Mouse (Mus musculus) frontal cortex, postnatal 25 days (tissue): Measurements from ENCODE around the gene Tecpr2.

Experiments
- DNase-seq, 2 experiments: peaks; one replicate each; pipeline ENCODE4 v3.0.0; 2022; ENCODE audit warnings: low spot score in 2 of 2

Gene Tecpr2

DNA sequence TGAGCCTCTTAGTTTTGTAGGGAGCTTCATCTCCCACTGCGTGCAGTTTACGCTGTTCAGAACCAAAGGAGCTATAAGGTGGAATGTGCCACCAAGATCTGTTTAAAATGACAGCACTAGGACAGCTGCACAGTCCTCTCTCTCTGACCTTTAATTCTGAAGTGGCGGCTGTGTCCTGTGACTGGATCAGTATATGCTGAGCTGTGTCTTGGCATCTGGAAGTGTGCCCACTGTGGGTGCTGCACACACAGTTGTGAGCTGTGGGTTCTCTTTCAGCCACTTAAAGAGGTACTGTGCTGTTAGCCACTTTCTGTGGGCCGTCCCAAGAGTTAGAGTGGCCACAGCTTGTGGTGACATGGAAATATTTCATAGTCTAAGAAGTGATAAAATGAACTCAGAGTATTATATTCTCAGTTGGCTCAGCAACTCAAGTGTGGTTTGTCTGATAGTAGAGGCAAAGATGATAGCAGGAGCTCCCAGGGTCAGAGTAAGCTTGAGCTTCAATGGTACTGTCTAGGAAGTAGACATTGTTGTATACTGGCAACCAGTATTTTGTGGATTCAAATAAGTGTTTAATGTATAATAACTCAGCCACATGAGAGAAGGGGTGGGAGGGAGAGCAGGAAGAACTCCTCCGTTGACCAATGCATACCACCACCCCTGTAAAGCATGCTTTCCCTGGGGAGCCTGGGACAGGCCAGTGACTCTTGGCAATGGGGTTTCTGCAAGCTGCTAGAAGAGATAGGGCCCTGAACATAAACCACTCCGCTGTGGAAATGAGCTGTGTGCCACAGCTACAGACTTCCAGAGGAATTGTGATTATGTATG lies 59.2 kb downstream of the Tecpr2 start:
- no peak for DNase-seq

DNA sequence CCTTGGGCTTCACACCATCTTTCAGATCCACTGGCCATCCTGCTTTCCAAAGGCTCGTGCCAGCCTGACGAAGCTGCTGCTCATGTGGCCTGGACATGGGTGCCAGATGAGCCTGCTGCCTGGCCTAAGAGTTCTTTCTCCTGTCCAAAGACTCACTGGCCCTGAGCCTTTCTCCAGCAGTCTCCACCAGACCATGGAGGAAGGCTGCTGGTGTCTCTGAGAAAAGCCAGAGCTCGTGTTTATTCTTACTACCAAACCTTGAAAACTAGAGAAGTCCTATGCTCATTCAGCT lies 59.8 kb downstream of the Tecpr2 start:
- DNase-seq = no peak

DNA sequence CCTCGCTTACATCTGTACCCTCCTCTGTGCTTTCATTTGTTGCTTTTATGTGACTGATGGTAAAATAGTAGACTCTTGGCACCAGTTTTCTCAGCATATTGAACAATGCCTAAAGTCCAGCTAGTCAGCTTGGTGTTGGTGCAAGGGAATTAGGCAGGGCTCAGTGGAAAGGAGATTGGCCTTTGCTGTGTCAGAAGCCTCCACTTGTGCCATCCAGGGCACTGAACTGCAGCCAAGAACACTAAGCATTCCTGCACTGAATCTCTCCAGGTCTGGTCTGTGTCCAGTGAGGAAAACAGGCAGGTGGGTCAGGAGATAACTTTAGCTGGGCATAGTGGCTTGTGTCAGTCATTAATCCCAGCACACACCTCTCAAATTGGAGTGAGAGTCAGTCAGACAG lies 60.3 kb downstream of the Tecpr2 start:
- DNase-seq = no peak

DNA sequence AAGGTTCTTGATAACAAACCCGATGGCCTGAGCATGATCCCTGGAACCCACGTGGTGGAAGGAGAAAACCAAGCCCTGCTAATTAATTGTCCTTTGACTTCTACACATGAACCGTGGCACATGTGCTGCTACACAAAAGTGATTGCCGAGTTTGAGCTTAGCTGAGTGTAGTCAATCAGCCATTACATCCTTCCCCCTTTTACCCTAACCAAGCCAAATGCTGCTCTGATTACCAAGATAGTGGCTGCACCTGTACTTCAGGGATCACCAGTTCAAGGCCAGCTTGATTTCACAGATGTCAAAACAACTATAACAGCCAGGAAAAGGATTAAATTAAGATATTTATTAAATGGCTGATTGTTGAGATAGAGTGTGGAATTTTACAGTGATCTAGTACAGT lies 61.1 kb downstream of the Tecpr2 start:
- no peak for DNase-seq

DNA sequence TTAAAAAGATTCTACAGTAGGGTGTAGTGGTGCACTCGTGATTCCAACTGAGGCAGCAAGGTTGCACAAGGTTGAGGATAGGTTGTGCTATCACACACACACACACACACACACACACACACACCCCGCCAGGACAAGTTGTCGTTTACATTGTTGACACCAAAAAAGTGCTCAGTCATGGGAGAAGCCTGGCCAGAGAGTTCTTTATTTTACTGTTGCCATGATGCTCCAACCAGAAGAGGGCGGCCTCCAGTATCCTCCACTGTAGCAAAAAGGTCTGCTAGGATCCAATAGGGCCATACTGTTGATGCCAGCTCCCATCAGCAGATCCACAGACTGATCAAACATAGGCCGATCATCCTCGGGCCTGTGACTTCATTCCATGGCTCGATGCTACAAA lies 62.2 kb downstream of the Tecpr2 start:
- DNase-seq = no peak

DNA sequence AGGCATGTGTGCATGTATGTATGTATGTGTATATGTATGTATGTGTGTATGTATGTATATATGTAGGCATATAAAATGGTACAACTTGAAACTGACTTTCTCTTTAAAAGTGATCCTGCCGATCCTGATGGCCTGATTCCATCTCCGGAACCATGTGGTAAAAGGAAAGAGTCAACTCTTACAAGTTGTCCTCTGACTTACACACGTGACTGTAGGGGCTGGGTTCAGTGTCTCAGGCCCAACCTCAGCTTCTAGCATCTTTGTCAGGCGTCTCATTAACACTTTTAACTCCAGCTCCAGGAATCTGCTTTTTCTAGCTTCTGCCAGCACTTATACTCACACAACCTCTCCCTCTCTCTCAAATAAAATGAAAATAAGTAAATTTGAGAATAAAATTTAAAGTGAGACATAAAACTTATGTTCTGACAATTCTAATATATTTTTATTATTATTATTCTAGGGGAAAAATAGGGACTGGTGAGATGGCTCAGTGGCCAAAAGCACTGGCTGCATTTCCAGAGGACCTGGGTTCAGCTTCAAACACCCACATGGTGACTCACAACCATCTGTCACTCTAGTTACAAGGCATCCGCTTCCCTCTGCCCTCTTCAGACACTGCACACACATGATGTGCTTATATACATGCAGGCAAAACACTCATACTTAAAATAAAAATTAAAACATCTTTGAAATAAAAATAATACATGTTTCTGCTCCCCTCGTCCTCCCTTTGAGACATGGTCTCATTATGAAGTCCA lies 63.7 kb downstream of the Tecpr2 start:
- DNase-seq = no peak

DNA sequence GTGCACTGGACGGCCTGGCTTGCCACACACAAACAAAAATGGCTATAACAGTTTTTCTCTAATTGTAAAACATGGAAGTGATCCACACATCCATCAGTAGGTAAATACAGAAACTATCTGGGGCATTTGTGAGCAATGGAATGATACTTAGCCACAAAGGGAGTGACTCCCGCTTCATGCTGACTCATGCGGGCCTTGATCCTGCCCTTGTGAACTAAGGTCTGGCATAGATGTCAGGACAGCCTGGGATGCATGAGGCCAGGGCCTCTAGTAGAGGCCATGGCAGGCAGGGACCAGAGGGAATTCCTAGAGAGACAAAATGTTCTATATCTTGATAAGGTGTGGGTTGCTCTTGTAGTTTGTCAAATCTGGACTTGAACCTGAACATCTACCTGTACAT lies 64.4 kb downstream of the Tecpr2 start:
- no peak for DNase-seq

DNA sequence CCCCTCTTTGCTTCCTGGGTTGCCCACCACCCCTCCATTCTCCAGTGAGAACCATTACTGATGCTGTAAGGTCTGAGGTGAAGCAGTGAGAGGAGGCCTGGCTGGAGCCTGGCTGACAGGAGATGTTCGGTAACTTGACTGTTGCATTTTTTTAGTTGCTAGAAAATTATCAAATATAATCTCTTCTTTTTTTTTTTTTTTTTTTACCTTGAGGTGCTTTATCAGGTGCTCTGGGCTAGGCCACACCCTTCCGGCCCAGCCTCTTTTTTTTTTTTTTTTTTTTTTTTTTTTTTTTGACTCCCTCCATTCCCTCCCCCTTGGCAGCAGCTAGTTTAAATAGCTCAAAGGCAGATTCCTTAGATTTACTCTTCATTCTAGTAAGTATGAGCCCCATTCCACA lies 64.8 kb downstream of the Tecpr2 start:
- no peak for DNase-seq

DNA sequence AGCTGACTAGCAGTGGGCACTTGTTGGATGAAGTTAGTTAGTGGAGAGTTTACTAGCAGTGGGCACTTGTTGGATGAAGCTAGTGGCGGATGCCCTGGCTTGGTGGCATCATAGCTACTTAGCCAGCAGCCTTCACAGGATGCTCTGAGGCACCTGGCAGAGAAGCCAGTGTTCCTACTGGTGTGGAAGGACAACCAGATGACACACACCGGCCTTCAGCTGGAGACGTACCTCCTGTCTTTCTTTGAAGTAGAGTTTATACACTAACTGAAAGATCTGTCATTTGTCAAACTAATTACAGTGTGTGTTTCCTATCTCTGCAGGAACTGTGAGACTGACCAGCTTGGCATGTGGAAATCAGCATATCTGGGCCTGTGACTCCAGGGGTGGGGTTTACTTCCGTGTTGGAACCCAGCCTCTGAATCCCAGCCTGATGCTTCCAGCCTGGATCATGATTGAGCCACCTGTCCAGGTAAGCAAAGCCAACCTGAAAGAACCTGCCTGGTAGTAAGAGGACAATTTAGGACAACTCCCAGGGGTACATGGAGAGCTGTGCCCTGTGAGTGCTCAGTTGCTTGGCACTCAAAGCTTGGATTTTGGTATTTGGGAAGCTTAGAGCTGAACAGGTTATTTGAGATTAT lies 65.4 kb downstream of the Tecpr2 start:
- no peak for DNase-seq

DNA sequence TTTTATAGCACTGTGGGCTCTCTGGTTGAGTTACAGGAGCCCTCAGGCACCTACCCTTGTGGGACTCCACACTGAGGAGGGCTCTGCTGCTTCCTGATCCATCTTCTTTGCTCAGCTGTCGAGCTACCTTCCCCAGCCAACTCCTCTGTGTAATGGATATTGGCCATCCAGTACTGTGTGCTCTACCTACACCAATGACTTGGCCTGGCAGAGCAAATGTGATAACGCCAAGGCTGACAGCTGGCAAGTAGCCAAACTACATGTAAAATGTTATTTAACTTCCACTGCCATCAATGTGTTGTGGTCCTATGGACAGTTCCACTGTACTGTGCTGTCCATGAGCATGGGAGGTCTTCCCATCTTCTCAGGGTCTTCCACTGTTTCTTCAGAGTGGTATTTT lies 72.9 kb downstream of the Tecpr2 start:
- DNase-seq = no peak

- DNase-seq = no peak
Measured at GRCm38 (mm10) chr12:110965500-110965899, 76.4 kb downstream of the Tecpr2 start.

- no peak for DNase-seq
Measured at GRCm38 (mm10) chr12:110966079-110966478, 77.0 kb downstream of the Tecpr2 start.

GRCm38 (mm10) chr12:110967146-110967545 lies 78.1 kb downstream of the Tecpr2 start:
- no peak for DNase-seq

DNA sequence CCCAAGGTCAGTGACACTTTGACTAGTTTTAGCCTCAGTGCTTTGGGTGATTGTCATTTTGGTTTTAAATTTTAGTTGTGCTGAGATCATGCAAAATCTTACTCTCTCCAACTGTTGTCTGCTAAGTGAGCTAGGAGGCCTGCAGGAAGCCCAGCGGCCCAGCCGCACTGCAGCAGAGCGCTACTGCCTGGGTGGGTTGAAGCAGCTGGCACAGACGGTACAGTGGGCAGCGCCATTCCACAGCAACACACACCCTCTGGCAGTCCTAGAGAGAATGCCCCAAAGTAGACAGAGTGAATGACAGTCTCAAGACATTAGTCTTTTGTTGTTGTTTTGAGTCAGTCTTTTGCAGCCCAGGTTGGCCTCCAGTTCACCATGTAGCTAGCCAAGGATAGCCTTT lies 81.3 kb downstream of the Tecpr2 start:
- no peak for DNase-seq

- no peak for DNase-seq
Measured at GRCm38 (mm10) chr12:110971972-110972371, 82.9 kb downstream of the Tecpr2 start.

DNA sequence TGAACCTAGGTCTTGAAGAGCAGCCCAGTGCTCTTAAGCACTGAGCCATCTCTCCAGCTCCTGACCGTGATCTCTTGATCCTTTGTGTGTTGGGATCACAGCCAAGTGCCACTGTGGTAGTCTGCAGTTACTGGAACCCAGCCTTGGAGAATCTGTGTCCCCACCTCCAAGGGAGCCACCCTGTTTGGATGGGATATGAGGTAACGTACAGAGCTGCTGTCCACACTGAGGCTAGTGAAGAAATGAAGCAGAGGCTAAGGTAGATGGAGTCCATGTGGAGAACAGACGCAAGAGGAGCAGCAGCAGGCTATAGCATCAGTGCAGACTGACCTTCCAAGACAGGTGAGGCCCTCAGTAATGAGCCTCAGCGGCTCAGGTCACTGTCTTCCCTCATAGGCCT lies 84.8 kb downstream of the Tecpr2 start:
- no peak for DNase-seq

DNA sequence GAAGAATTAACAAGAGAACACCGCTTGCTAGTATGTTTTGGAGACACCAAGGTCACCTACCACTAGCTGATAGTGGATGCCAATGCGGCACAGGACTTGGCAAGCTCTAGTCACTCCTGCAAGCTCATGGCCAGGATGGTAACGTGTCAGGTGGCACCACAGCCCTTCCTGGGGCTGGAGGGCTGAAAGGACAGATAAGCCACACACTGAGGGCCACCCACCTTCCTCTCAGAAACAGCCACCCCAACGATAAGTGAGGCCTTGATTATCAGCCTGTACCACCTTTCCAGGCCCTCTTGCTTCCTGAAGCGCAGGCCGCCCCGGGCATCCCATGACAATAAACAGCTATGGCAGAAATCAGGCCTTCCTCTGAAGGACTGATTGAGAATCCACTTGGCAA lies 85.2 kb downstream of the Tecpr2 start:
- no peak for DNase-seq

- no peak for DNase-seq
Measured at GRCm38 (mm10) chr12:110974726-110975125, 85.7 kb downstream of the Tecpr2 start.

DNA sequence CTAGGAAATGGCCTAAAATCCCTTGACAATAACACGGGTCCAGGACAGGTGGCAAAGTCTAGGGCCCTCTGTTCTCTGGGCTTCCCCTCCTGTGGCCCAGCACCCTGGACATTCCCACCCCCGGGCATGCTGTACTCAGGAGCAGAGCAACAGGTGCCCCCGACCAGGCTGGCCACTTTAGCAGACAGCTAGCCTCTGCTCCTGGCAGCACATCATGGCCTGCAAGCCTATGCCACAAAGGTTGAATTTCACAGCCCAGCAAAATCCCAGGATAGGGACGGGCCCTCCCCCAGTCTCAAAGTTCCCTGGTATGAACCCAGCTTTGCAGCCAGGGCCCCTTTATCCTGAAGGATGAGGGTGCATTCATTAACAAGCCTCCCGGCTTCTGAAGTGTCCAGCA lies 86.3 kb downstream of the Tecpr2 start:
- no peak for DNase-seq

DNA sequence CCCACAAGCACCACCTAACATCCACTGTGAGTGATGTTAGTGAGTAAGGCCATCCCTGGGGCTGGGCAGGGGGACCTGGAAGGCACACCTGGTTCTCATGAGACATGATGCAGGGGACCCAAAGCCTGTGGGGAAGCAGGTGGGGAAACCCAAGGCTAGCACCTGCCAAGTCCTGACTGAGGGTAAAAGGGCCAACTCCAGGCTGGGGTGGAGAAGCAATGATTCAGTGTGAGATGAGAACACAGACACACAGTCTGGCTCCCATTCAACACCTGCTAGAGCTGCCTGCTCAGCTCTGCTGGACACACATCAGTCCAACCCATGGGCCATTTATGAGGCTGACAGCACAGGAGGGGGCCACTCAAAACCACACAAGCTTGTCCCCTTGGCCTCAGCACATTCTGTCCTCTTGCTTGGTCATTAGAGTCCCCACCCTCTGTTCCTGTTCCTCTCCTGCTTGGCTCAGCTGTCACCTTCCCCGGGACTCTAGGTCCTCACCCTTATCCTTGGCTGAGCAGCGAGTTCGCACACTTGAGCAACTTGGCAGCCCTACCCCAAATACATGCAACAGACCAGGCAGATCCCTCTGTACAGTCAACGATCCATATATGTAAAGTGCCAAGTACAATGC lies 86.9 kb downstream of the Tecpr2 start:
- DNase-seq = no peak

GRCm38 (mm10) chr12:110976589-110977344 lies 87.7 kb downstream of the Tecpr2 start:
- DNase-seq = no peak

DNA sequence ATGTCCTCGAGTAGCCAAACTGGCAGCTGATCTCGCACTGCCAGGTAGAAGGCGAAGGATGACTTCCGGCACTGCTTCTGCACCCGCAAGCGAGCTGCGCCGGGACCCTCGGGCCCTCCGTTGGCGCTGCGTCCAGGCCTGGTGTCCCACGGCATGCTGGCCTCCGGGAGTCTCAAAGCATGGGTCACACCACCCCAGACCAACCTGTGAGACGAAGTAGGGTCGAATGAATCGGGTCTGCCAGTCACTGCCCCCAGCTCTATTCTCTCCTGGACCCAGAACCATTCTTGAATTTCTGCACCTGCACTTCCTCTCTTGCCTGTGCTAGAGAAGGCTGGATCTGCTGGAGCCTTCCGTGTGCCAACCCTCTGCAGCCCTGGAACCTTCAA lies 88.3 kb downstream of the Tecpr2 start:
- DNase-seq = no peak
